Mouse (Mus musculus) cortical plate, adult 2 months (tissue): ENCODE measurements around the gene Ccr1.

Source experiments
- CTCF ChIP-seq: fragments of 200-500 bp; IDR thresholded peaks from 2 replicates; pipeline ENCODE4 v1.5.1; 2011; ENCODE audit warnings: mild to moderate bottlenecking, control low read depth, low read length; ENCODE audit not compliant: insufficient read depth; ENCODE audit errors: extremely low read depth
- POLR2A ChIP-seq: fragments of 200-500 bp; IDR thresholded peaks from 2 replicates; pipeline ENCODE4 v1.6.1; 2011; ENCODE audit warnings: mild to moderate bottlenecking, low read length, control low read depth; ENCODE audit not compliant: insufficient read depth; ENCODE audit errors: extremely low read depth

DNA sequence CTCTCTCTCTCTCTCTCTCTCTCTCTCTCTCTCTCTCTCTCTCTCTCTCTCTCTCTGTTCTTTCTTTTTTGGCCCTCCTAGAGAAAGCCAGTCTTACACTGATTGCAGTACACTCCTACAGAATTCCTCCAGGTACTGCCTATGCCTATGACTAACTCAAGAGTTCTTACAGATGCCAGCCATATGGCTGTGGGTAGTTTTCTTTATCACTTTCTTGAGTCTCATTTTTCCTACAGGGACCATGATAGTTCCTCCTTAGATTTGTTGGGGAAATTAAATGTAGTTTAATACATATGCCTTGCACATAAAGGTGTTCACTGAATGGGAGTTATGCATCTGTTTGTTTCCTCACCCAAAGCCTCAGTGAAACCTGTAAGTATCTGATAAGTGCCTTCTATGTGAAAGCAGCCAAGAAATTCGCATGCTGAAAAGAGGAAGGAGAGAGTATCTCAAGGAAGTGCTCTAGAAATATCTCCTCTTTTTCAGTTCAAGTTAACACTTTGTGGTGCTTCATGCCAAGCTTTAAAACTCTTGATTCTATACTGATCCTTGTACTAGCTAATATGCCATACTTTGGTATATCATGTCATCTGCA lies 22.9 kb upstream of the Ccr1 start:
- TF ChIP-seq POLR2A (no peak), CTCF (no peak)
